Mouse (Mus musculus): ENCODE measurements around the gene Me3.

The Me3 gene

GRCm38 (mm10) chr7:89828436-89829065, 196.4 kb downstream of the Me3 start:
- no peak for DNase-seq (ENCODE audit: low read depth in 1 of 2, low spot score in 2 of 2)

DNA sequence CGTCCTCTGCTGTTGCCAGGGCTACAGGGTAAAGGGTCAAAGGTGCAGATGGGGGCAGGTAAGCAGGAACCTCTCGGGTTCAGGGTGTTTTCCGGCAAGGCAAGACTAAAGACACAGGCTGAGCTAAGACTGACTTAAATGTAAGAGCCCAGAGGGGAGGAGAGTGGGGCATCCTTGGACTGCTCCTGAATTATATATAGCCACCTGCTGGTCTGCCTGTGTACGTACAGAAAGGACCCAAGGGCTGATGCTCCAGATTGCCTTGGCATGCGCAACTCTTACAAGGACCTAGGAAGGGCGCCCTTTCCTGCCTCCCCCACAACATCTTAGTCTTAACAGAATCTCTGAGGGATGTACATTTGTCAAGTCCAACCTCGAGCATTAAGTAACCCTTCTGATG, 197.0 kb downstream of the Me3 start:
- no peak for DNase-seq (ENCODE audit: low read depth in 1 of 2, low spot score in 2 of 2)

DNA sequence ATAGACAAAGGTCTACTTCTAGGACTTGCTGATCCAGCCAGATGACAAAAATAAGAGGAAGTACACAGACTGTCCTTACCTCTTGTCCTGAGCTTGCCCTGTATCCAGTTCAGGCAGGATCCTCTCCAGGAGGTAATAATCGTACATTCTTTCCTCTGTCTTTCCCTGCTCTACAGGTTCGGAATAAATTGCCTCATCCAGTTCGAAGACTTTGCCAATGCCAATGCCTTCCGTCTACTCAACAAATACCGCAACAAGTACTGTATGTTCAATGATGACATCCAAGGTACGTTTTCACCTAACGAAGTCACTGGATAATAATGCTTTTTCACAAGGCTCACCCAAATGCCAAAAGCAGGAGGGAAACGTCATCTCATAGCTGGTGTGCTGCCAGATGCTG, 201.3 kb downstream of the Me3 start:
- DNase-seq (ENCODE audit: low read depth in 1 of 2, low spot score in 2 of 2), result no peak

- no peak for DNase-seq (ENCODE audit: low read depth in 1 of 2, low spot score in 2 of 2)
Observed at GRCm38 (mm10) chr7:89835566-89835965, 203.4 kb downstream of the Me3 start.

GRCm38 (mm10) chr7:89836676-89837075, 204.5 kb downstream of the Me3 start:
- DNase-seq (ENCODE audit: low read depth in 1 of 2, low spot score in 2 of 2), result no peak

GRCm38 (mm10) chr7:89837841-89838240, 205.6 kb downstream of the Me3 start:
- no peak for DNase-seq (ENCODE audit: low read depth in 1 of 2, low spot score in 2 of 2)

DNA sequence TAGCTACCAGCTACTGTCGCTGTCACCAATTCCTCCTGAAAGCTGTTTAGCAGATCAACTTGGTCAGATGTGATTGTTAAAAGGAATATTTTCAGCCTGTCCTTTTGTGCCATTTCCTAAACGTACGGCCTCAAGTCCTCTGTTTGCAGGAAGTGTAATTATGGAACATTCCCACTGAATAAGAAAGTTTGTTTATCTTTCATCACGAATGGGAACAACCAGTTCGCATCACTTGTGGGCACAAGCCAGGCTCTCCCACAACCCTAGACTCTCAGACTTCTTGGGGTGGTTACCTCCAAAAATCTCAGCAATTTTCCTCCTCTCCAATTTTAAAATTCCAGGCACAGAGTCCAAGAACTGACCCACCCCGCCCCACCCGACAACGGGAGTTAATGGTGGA, 207.5 kb downstream of the Me3 start:
- no peak for DNase-seq (ENCODE audit: low read depth in 1 of 2, low spot score in 2 of 2)

DNA sequence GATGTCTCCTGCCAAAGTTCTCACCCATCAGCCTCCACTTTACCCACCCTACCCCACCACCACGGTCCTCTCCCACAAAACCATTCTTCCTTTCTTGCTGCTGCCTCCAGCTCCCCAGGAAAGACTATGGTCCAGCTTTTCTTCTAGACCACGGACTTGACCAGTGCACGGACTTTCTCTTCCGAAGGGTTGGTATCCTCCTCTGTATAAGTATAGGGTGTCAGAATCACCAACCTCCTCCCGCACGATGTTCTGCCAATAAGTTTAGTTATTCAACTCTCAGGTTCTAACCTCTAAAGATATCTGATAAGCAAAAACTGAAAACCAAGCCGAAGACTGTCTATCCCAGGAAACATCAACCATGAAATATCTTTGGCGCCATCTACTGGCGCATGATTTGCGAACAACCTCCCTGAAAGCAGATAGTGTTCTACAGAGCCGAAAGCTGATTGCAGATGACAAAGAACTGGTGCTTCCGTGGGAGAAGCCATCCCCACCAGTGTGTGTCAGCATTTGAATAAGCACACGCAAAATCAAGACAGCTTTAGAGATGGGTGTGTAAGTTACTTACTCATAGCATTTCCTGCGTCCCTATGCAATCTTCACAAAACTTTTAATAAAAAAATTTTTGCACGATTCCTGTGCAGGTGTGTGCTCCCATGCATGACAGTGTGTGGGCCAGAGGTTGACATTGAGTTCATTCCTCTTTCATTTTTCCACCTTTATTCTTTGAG, 209.6 kb downstream of the Me3 start:
- DNase-seq (ENCODE audit: low read depth in 1 of 2, low spot score in 2 of 2), result peak in 1 of 2 experiments; percentile 6

DNA sequence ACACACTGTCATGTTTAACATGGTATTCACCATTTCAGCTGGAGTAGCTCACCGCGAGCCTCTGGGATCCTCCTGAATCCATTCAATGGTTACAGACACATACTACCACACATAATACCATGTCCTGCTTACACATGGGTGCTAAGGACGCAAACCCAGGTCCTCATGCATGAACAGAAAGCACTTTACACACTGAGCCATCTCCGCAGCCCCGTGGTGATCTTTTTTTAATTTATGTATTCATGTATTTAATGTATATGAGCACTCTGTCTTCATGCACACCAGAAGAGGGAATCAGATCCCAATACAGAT, 210.2 kb downstream of the Me3 start:
- DNase-seq (ENCODE audit: low read depth in 1 of 2, low spot score in 2 of 2), result no peak

GRCm38 (mm10) chr7:89843121-89843520, 210.9 kb downstream of the Me3 start:
- no peak for DNase-seq (ENCODE audit: low read depth in 1 of 2, low spot score in 2 of 2)

- no peak for DNase-seq (ENCODE audit: low read depth in 1 of 2, low spot score in 2 of 2)
Observed at GRCm38 (mm10) chr7:89843533-89843932, 211.3 kb downstream of the Me3 start.

DNA sequence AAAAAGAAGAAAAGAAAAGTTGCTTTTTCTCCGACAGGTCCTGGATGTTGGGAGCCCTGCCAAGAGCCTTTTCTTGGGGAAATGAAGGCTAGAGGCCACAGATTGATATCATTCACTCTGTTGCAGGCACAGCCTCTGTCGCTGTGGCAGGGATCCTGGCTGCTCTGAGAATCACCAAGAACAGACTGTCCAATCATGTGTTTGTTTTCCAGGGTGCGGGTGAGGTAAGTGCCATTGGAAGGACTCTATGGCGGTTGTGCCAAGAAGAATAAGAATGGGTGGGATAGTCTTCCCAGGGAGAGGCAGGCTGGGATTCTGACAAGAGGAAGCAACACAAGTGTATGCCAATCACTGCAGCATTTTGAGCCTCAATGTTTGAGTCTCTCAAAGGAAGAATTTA, 213.5 kb downstream of the Me3 start:
- no peak for DNase-seq (ENCODE audit: low read depth in 1 of 2, low spot score in 2 of 2)

DNA sequence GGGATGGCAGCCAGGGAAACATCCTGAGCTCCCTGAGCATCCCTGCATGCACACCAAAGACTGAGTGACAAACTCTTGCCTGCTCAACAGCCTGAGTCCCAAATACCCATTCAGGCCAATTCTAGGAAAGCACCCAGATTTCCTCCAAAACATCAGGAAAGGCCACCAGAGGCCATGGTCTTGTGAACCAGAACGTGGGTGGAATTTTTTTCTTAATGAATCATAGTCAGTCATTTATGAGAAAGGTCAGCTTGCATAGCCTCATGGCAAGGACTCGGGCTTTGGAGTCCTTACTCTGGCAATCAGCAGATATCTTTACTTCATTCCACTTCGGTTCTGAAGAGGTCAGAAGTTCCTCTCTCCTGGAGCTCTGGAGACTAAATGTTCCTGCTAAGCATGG, 218.3 kb downstream of the Me3 start:
- DNase-seq (ENCODE audit: low read depth in 1 of 2, low spot score in 2 of 2), result no peak

GRCm38 (mm10) chr7:89852158-89853095, 220.2 kb downstream of the Me3 start:
- DNase-seq (ENCODE audit: low read depth in 1 of 2, low spot score in 2 of 2), result no peak

- no peak for DNase-seq (ENCODE audit: low read depth in 1 of 2, low spot score in 2 of 2)
Observed at GRCm38 (mm10) chr7:89853131-89853530, 220.9 kb downstream of the Me3 start.

DNA sequence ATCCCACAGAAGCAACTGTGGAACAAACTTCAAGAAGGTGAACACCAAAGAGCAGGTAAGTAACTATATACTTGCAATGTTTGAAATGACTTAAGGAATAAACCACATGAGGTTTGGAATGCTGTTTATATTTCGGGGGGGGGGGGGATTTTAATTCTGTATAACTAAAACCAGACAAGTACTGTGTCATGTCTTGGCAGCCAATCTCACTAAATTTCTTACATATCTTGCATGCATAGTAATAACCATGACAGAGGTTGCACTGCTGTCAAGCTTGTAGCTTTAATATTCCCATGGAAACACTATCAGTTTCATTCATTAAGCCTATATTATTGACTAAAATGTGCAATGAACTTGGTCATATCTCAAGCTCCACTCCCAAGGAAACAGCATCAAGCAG, 223.0 kb downstream of the Me3 start:
- no peak for DNase-seq (ENCODE audit: low read depth in 1 of 2, low spot score in 2 of 2)

- no peak for DNase-seq (ENCODE audit: low read depth in 1 of 2, low spot score in 2 of 2)
Observed at GRCm38 (mm10) chr7:89856440-89857217, 224.4 kb downstream of the Me3 start.

DNA sequence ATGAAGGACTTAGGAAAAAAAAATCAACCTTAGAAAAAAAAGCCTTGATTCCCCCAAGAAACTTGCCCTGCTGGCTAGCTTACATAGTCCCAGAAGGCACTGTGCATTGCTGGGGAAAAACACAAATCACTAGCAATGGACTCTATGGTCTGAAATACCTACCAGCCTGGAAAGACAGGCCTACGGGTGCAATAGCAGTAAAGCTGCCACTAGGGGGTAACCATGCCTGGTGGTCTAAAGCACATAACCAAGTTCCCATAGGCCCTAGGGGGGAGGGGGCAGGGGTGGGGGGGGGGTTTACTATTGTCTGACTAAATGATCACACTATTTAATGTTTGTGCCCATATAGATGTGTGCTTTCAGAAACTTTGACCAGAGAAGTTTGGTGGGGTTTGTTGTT, 232.6 kb downstream of the Me3 start:
- no peak for DNase-seq (ENCODE audit: low read depth in 1 of 2, low spot score in 2 of 2)

DNA sequence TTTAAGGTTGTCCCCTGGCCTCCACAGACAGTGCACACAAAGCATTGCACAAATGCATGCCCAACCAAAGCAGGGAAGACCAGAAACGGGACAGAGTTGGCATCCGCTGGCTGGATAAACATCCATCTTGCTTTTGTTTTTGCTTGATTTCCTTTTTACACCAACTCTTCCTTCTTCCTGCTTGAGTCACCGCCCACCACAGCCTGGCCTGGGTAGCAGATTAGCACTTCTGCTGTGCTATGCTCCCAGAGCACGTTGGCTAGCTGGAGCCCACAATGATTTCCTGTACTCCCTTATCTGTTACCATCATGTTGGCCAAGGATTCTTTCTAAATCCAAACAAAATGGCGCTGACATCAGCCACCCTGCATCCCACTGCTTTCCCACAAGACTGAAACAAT, 235.0 kb downstream of the Me3 start:
- no peak for DNase-seq (ENCODE audit: low read depth in 1 of 2, low spot score in 2 of 2)

DNA sequence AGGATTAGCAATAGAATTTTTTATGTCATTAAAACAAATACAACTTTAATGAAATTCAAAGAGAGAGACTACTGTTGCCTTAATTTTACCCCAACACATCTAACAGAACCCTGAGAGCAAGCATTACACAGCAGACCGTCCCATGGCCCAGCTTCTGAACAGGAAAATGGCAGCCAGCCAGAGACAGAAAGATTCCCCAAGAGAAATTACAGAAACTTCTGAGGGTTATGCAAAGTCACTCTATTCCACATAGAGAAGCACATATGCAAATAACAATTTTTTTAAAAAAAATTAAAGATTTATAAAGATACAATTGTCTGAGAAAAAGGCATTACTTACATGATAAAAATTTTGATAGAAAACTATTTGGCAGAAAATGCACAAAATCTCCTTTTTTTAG, 247.5 kb downstream of the Me3 start:
- no peak for DNase-seq (ENCODE audit: low read depth in 1 of 2, low spot score in 2 of 2)

GRCm38 (mm10) chr7:89884551-89884950, 252.4 kb downstream of the Me3 start:
- DNase-seq (ENCODE audit: low read depth in 1 of 2, low spot score in 2 of 2), result no peak
